Mouse (Mus musculus): ENCODE results near the gene Slc34a2. TPM values are rescaled to one million over a fixed set of nuclear protein-coding genes. Genes with fewer than 3 reads are reported as not detected.

Gene Slc34a2
- polyA plus RNA-seq, 1 experiment from 2014 or later = not detected

- Histone ChIP-seq H3K4me3 (replicated peaks; ENCODE audit: low read depth, low read length) (no peak overlapping the region), H3K4me1 (ENCODE audit: control insufficient read depth, insufficient read depth, low read length) (no peaks in the 10 kb centered on the region), H3K27me3 (ENCODE audit: control insufficient read depth, insufficient read depth, low read length) (no peaks in the 10 kb centered on the region), H3K36me3 (ENCODE audit: control insufficient read depth, insufficient read depth, low read length) (no peaks in the 10 kb centered on the region), H3K4me2 (ENCODE audit: low read length) (no peak overlapping the region), H3K9me3 (ENCODE audit: control insufficient read depth, low read length) (no peaks in the 10 kb centered on the region), H3K27ac (replicated peaks; ENCODE audit: low read depth, low read length) (no peak overlapping the region), H3K9ac (replicated peaks; ENCODE audit: low read length) (no peak overlapping the region)
- WGBS = 93% methylated on average over 7 of the region's 7 CpGs
- ATAC-seq (ENCODE audit: low FRiP score, low TSS enrichment) = no peak
- no peak for DNase-seq
Observed at GRCm38 (mm10) chr5:53087452-53087851, 49.6 kb downstream of the Slc34a2 start.

GRCm38 (mm10) chr5:53091331-53091730, 53.5 kb downstream of the Slc34a2 start:
- no peak overlapping the region for H3K27ac ChIP-seq (replicated peaks; ENCODE audit: low read depth, low read length)
- H3K4me2 ChIP-seq (ENCODE audit: low read length) = no peak overlapping the region
- no peaks in the 10 kb centered on the region for H3K4me1 ChIP-seq (ENCODE audit: control insufficient read depth, insufficient read depth, low read length)
- no peak overlapping the region for H3K9ac ChIP-seq (replicated peaks; ENCODE audit: low read length)
- H3K4me3 ChIP-seq (replicated peaks; ENCODE audit: low read depth, low read length) = no peak overlapping the region
- DNase-seq = no peak
- H3K9me3 ChIP-seq (ENCODE audit: control insufficient read depth, low read length) = no peaks in the 10 kb centered on the region
- H3K27me3 ChIP-seq (ENCODE audit: control insufficient read depth, insufficient read depth, low read length) = no peaks in the 10 kb centered on the region
- WGBS = 82% methylated on average over 3 of the region's 3 CpGs
- H3K36me3 ChIP-seq (ENCODE audit: control insufficient read depth, insufficient read depth, low read length) = no peaks in the 10 kb centered on the region
- ATAC-seq (ENCODE audit: low FRiP score, low TSS enrichment) = no peak

GRCm38 (mm10) chr5:53101848-53102473, 64.1 kb downstream of the Slc34a2 start:
- no peak overlapping the region for H3K4me2 ChIP-seq (ENCODE audit: low read length)
- DNase-seq = no peak
- H3K27me3 ChIP-seq (ENCODE audit: control insufficient read depth, insufficient read depth, low read length) = no peaks in the 10 kb centered on the region
- no peak for ATAC-seq (ENCODE audit: low FRiP score, low TSS enrichment)
- H3K9me3 ChIP-seq (ENCODE audit: control insufficient read depth, low read length) = no peaks in the 10 kb centered on the region
- H3K27ac ChIP-seq (replicated peaks; ENCODE audit: low read depth, low read length) = no peak overlapping the region
- H3K4me3 ChIP-seq (replicated peaks; ENCODE audit: low read depth, low read length) = no peak overlapping the region
- H3K9ac ChIP-seq (replicated peaks; ENCODE audit: low read length) = no peak overlapping the region
- H3K4me1 ChIP-seq (ENCODE audit: control insufficient read depth, insufficient read depth, low read length) = no peaks in the 10 kb centered on the region
- WGBS = 88% methylated on average over 12 of the region's 12 CpGs
- H3K36me3 ChIP-seq (ENCODE audit: control insufficient read depth, insufficient read depth, low read length) = no peaks in the 10 kb centered on the region

DNA sequence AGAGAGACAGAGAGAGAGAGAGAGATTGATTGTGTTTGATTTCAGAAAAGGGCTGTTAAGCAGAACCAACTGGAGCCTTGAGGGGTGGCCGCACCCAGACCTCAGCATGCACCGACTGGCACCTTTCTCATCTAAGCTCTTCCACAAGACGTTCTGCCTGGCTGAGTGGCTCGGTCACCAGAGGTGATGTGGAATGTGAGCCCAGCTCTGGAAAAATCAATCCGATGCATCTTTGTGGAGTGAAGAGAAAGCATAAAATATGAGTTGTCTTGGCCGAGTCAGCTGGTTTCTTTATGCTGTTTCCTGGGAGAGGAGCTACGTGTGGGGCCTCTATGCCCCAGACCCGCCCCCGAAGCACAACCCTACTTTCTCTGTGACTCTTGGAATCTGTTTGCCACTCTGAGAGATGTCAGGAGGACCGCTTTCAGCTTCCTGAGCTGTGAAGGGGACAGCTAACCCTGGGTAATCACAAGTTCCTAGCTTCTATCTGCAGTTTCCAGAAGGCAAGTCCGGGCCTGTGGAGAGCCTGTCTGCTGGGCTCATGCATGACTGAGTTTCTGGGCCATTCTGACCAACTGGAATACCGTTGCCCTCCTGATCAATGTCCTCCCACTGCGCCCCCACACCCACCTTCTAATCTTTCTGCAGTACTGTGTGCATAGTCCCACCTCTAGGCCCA, 66.4 kb downstream of the Slc34a2 start:
- ATAC-seq (ENCODE audit: low FRiP score, low TSS enrichment) (no peak), DNase-seq (no peak)
- Histone ChIP-seq H3K4me1 (ENCODE audit: control insufficient read depth, insufficient read depth, low read length) (no peaks in the 10 kb centered on the region), H3K9ac (replicated peaks; ENCODE audit: low read length) (no peak overlapping the region), H3K27ac (replicated peaks; ENCODE audit: low read depth, low read length) (no peak overlapping the region), H3K4me3 (replicated peaks; ENCODE audit: low read depth, low read length) (no peak overlapping the region), H3K9me3 (ENCODE audit: control insufficient read depth, low read length) (no peaks in the 10 kb centered on the region), H3K4me2 (ENCODE audit: low read length) (no peak overlapping the region), H3K36me3 (ENCODE audit: control insufficient read depth, insufficient read depth, low read length) (no peaks in the 10 kb centered on the region), H3K27me3 (ENCODE audit: control insufficient read depth, insufficient read depth, low read length) (no peaks in the 10 kb centered on the region)
- WGBS = 66% methylated on average over 13 of the region's 13 CpGs

DNA sequence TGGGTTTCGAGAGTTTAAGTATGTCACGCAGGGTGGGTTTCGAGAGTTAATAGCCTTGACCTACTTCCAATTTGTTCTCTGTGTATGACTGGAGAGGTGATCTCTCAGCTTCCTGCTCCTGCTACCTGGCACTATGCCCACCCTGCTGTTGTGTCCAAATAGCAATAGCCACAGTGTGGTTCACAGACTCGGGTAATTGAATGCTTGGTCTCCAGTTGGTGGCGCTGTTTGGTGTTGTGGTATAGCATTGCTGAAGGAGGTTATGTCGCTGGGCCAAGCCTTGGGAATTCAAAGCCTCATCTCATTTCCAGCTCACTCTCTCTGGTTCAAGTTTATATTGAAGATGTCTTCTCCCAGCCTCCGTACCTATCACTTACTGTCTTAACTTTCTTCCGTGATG, 67.8 kb downstream of the Slc34a2 start:
- Histone ChIP-seq H3K4me3 (replicated peaks; ENCODE audit: low read depth, low read length) (no peak overlapping the region), H3K4me1 (ENCODE audit: control insufficient read depth, insufficient read depth, low read length) (no peaks in the 10 kb centered on the region; the same call in 1 of the 2 replicates), H3K27me3 (ENCODE audit: control insufficient read depth, insufficient read depth, low read length) (no peaks in the 10 kb centered on the region), H3K36me3 (ENCODE audit: control insufficient read depth, insufficient read depth, low read length) (no peaks in the 10 kb centered on the region), H3K9me3 (ENCODE audit: control insufficient read depth, low read length) (no peaks in the 10 kb centered on the region), H3K4me2 (ENCODE audit: low read length) (no peak overlapping the region), H3K9ac (replicated peaks; ENCODE audit: low read length) (no peak overlapping the region), H3K27ac (replicated peaks; ENCODE audit: low read depth, low read length) (no peak overlapping the region)
- ATAC-seq (ENCODE audit: low FRiP score, low TSS enrichment) = no peak
- peak; percentile 27 for DNase-seq
- 75% methylated on average over 8 of the region's 8 CpGs for WGBS

DNA sequence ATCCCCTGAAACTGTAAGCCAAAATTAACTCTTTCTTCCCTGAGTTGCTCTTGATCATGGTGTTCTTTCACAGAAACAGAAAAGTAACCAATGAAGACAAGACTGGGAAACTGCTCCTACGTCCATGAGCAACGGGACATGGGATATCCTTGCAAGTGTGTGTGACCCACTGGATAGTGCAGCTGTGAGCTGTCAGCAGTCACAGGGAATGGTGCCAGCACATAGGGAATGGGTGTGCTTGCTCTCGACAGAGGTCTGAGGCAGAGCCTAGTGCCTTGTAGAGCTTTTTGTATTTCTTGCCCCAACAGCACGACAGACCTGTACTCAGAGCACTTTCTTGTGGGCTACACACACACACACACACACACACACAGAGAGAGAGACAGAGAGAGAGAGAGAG, 68.2 kb downstream of the Slc34a2 start:
- ATAC-seq (ENCODE audit: low FRiP score, low TSS enrichment) (no peak), DNase-seq (no peak)
- Histone ChIP-seq H3K36me3 (ENCODE audit: control insufficient read depth, insufficient read depth, low read length) (no peaks in the 10 kb centered on the region), H3K9ac (replicated peaks; ENCODE audit: low read length) (no peak overlapping the region), H3K27me3 (ENCODE audit: control insufficient read depth, insufficient read depth, low read length) (no peaks in the 10 kb centered on the region), H3K27ac (replicated peaks; ENCODE audit: low read depth, low read length) (no peak overlapping the region), H3K4me2 (ENCODE audit: low read length) (no peak overlapping the region), H3K4me3 (replicated peaks; ENCODE audit: low read depth, low read length) (no peak overlapping the region), H3K4me1 (ENCODE audit: control insufficient read depth, insufficient read depth, low read length) (peaks cover 1% of the 10 kb centered on the region), H3K9me3 (ENCODE audit: control insufficient read depth, low read length) (no peaks in the 10 kb centered on the region)
- 83% methylated on average over 4 of the region's 4 CpGs for WGBS

GRCm38 (mm10) chr5:53106731-53107130, 68.8 kb downstream of the Slc34a2 start:
- H3K4me3 ChIP-seq (replicated peaks; ENCODE audit: low read depth, low read length) = no peak overlapping the region

DNA sequence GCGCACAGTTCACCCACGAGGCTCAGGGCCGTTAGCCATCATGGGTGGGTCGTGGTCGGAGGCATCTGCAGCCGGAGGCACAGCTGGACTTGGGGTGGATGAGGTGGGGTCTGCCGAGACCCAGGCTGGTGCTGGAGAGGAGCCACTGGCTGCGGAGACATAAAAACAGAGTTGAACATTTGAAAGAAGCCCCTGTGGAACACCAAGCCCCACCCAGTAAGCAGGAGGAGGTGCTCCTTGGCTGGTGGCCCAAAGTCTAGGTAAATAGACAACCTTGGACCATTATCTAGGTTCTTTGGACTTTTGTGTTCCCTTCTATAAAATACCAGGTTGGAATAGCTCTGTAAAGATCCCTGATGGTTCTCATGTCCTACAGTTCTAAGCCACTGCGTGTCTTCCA, 70.1 kb downstream of the Slc34a2 start:
- H3K4me3 ChIP-seq (replicated peaks; ENCODE audit: low read depth, low read length) = no peak overlapping the region
- no peak for DNase-seq
- ATAC-seq (ENCODE audit: low FRiP score, low TSS enrichment) = no peak
- no peak overlapping the region for H3K9ac ChIP-seq (replicated peaks; ENCODE audit: low read length)
- WGBS = 89% methylated on average over 9 of the region's 9 CpGs
- H3K27me3 ChIP-seq (ENCODE audit: control insufficient read depth, insufficient read depth, low read length) = no peaks in the 10 kb centered on the region
- H3K9me3 ChIP-seq (ENCODE audit: control insufficient read depth, low read length) = no peaks in the 10 kb centered on the region
- H3K4me1 ChIP-seq (ENCODE audit: control insufficient read depth, insufficient read depth, low read length) = peaks cover 3% of the 10 kb centered on the region
- no peak overlapping the region for H3K4me2 ChIP-seq (ENCODE audit: low read length)
- H3K27ac ChIP-seq (replicated peaks; ENCODE audit: low read depth, low read length) = no peak overlapping the region
- H3K36me3 ChIP-seq (ENCODE audit: control insufficient read depth, insufficient read depth, low read length) = no peaks in the 10 kb centered on the region

More at GRCm38 (mm10) chr5:53106731-53107130, 68.8 kb downstream of the Slc34a2 start:
- DNase-seq (no peak), ATAC-seq (ENCODE audit: low FRiP score, low TSS enrichment) (no peak)
- no peaks in the 10 kb centered on the region for H3K9me3 ChIP-seq (ENCODE audit: control insufficient read depth, low read length)
- H3K9ac ChIP-seq (replicated peaks; ENCODE audit: low read length) = no peak overlapping the region
- no peak overlapping the region for H3K4me2 ChIP-seq (ENCODE audit: low read length)
- WGBS = 65% methylated on average over 4 of the region's 4 CpGs
- peaks cover 3% of the 10 kb centered on the region for H3K4me1 ChIP-seq (ENCODE audit: control insufficient read depth, insufficient read depth, low read length)
- no peaks in the 10 kb centered on the region for H3K27me3 ChIP-seq (ENCODE audit: control insufficient read depth, insufficient read depth, low read length)
- no peak overlapping the region for H3K27ac ChIP-seq (replicated peaks; ENCODE audit: low read depth, low read length)
- no peaks in the 10 kb centered on the region for H3K36me3 ChIP-seq (ENCODE audit: control insufficient read depth, insufficient read depth, low read length)

GRCm38 (mm10) chr5:53108668-53109067, 70.8 kb downstream of the Slc34a2 start:
- H3K27ac ChIP-seq (replicated peaks; ENCODE audit: low read depth, low read length) = no peak overlapping the region
- H3K9me3 ChIP-seq (ENCODE audit: control insufficient read depth, low read length) = no peaks in the 10 kb centered on the region
- WGBS = 93% methylated on average over 1 of the region's 1 CpGs
- H3K36me3 ChIP-seq (ENCODE audit: control insufficient read depth, insufficient read depth, low read length) = no peaks in the 10 kb centered on the region
- H3K4me3 ChIP-seq (replicated peaks; ENCODE audit: low read depth, low read length) = no peak overlapping the region
- H3K4me1 ChIP-seq (ENCODE audit: control insufficient read depth, insufficient read depth, low read length) = peaks cover 3% of the 10 kb centered on the region
- no peak overlapping the region for H3K4me2 ChIP-seq (ENCODE audit: low read length)
- DNase-seq = no peak
- no peak for ATAC-seq (ENCODE audit: low FRiP score, low TSS enrichment)
- H3K27me3 ChIP-seq (ENCODE audit: control insufficient read depth, insufficient read depth, low read length) = no peaks in the 10 kb centered on the region
- H3K9ac ChIP-seq (replicated peaks; ENCODE audit: low read length) = no peak overlapping the region
